Comparison of ENCODE assay signal across 8 mouse cellular contexts in the genomic region with DNA sequence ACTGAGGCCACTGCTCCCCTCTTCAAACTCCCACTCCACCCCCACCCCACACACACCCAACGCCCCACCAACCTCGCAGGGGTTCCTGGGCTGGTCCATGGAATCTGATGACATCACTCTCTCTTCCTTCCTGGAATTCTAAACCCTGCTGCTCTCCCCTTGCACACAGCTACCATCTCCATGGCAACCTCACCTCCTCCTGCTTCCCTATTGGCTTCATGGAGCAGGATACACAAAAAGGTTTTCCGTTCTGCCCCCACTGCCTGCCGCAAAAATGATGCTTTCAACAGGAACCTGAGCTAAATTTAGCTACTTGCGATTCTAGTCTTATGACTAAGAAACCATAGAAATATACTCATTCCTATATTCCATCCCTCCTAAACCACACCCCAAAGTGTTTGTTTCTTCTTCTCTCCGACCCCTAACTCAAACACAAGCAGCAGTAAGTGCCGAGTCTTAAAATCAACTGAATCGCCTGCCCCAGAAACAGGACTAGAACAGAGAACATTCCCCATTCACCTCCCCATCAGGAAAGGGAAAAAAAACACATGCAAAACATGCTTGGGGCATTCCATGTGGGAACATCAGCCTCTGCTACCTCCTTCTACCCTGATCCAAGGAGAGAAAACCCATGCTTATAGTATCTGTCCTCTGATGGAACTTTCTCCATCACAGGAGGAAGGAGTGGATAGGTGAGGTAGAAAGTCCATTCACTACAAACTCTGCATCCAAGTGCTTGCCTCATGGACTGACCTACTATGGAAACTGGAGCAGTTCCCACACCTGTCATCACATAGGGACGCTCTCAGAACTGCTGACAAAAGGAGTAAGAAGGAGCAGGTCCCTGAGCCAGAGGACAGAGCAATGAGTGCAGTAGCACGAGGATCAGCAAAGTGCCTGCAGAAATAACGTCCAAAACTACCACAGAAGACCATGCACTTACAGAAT.
DNase-seq lines count a peak whose midpoint lies in the region; ATAC-seq and TF ChIP-seq lines count a peak whose summit lies in the region.

No protein-coding gene starts in this region.

- H3K4me2 ChIP-seq in forebrain, embryonic 13.5 days = peak overlapping the region; percentile 59
- 0 out of 2 replicates have a peak overlapping the region, but pooled peaks have one; percentile 12 for H3K4me2 ChIP-seq in stomach, embryonic 15.5 days

- H3K36me3 ChIP-seq in testis, adult 2 months (ENCODE audit: control insufficient read depth, insufficient read depth, low read length) = no peaks in the 10 kb centered on the region
- no peaks in the 10 kb centered on the region for H3K36me3 ChIP-seq in forebrain, embryonic 13.5 days (ENCODE audit: poor library complexity, severe bottlenecking)
- H3K36me3 ChIP-seq in hindbrain, embryonic 10.5 days = no peaks in the 10 kb centered on the region
- no peaks in the 10 kb centered on the region for H3K36me3 ChIP-seq in stomach, embryonic 15.5 days

- TF ChIP-seq CTCF in testis, adult 2 months (IDR thresholded peaks at IDR 0.05; ENCODE audit: control insufficient read depth, insufficient read depth, insufficient replicate concordance, low read depth, low read length) = no peak

- ATAC-seq in forebrain, embryonic 13.5 days = peak; percentile 99
- ATAC-seq in stomach, embryonic 15.5 days (ENCODE audit: insufficient read depth, low FRiP score, low read depth) = peak; percentile 65; the same call in 1 of the 2 replicates

- WGBS in forebrain, embryonic 13.5 days = 6% methylated on average over 11 of the region's 11 CpGs
- WGBS in hindbrain, embryonic 10.5 days = 17% methylated on average over 11 of the region's 11 CpGs
- WGBS in stomach, embryonic 15.5 days = 18% methylated on average over 11 of the region's 11 CpGs

- H3K27me3 ChIP-seq in testis, adult 2 months (ENCODE audit: control insufficient read depth, insufficient read depth, low read length) = no peaks in the 10 kb centered on the region
- no peaks in the 10 kb centered on the region for H3K27me3 ChIP-seq in forebrain, embryonic 13.5 days
- no peaks in the 10 kb centered on the region for H3K27me3 ChIP-seq in hindbrain, embryonic 10.5 days (ENCODE audit: insufficient read depth, poor library complexity, severe bottlenecking)
- H3K27me3 ChIP-seq in stomach, embryonic 15.5 days (replicated peaks) = no peaks in the 10 kb centered on the region

- peak overlapping the region; percentile 40; the same call in 1 of the 2 replicates for H3K4me3 ChIP-seq in testis, adult 2 months (ENCODE audit: control insufficient read depth, low read depth, low read length)
- H3K4me3 ChIP-seq in forebrain, embryonic 13.5 days = peak overlapping the region; percentile 39
- H3K4me3 ChIP-seq in hindbrain, embryonic 10.5 days = peak overlapping the region; percentile 34
- H3K4me3 ChIP-seq in stomach, embryonic 15.5 days (replicated peaks) = no peak overlapping the region

- peaks cover 4% of the 10 kb centered on the region; the same call in 1 of the 2 replicates for H3K4me1 ChIP-seq in testis, adult 2 months (ENCODE audit: control insufficient read depth, insufficient read depth, low read length)
- H3K4me1 ChIP-seq in forebrain, embryonic 13.5 days = peaks cover 29% of the 10 kb centered on the region
- peaks cover 32% of the 10 kb centered on the region for H3K4me1 ChIP-seq in hindbrain, embryonic 10.5 days (replicated peaks)
- H3K4me1 ChIP-seq in stomach, embryonic 15.5 days = peaks cover 10% of the 10 kb centered on the region

- H3K9ac ChIP-seq in forebrain, embryonic 13.5 days = peak overlapping the region; percentile 61
- no peak overlapping the region for H3K9ac ChIP-seq in stomach, embryonic 15.5 days

- no peak for DNase-seq in testis, postnatal 10 days (ENCODE audit: low spot score)
- peak; percentile 66 for DNase-seq in hindbrain, embryonic 10.5 days (ENCODE audit: low spot score)
- peak; percentile 52 to 65 for DNase-seq in layer of hippocampus, postnatal 10 days (ENCODE audit: low spot score in 2 of 2)
- peak; percentile 85 for DNase-seq in mesoderm, embryonic 11.5 days (ENCODE audit: low read depth, low spot score)
- no peak for DNase-seq in thymus, postnatal 36 days

- TF ChIP-seq POLR2A in testis, adult 2 months (IDR thresholded peaks at IDR 0.05; ENCODE audit: control insufficient read depth, low read depth, low read length) = peak; percentile 36; the same call in 1 of the 2 replicates

- no peaks in the 10 kb centered on the region for H3K9me3 ChIP-seq in forebrain, embryonic 13.5 days (replicated peaks)
- H3K9me3 ChIP-seq in hindbrain, embryonic 10.5 days = no peaks in the 10 kb centered on the region
- no peaks in the 10 kb centered on the region for H3K9me3 ChIP-seq in stomach, embryonic 15.5 days

- no peak overlapping the region for H3K27ac ChIP-seq in testis, adult 2 months (ENCODE audit: control insufficient read depth, insufficient read depth, low read depth, low read length)
- H3K27ac ChIP-seq in forebrain, embryonic 13.5 days = peak overlapping the region; percentile 91
- H3K27ac ChIP-seq in hindbrain, embryonic 10.5 days = peak overlapping the region; percentile 62
- peak overlapping the region; percentile 1; the same call in 1 of the 2 replicates for H3K27ac ChIP-seq in stomach, embryonic 15.5 days

Comparison
In these comparisons a context has a peak if more than half of its experiments do, and no peak if none do; other contexts are left out.
1. DNase-seq: peak in hindbrain, embryonic 10.5 days (single experiment), layer of hippocampus, postnatal 10 days (2 of 2) and mesoderm, embryonic 11.5 days (single experiment); none in testis, postnatal 10 days (single experiment) and thymus, postnatal 36 days (0 of 2).